Mouse (Mus musculus) kidney, adult 2 months (tissue): ENCODE results near the gene Sult2b1. TPM values are rescaled to one million over a fixed set of nuclear protein-coding genes. Genes with fewer than 3 reads are reported as not detected.

ENCODE experiments used
- DNase-seq: peaks from one replicate; pipeline ENCODE4 v3.0.0; 2021
- H3K27ac ChIP-seq: fragments of 200-500 bp; 2 replicates; pipeline ENCODE4 v1.5.1; 2012; ENCODE audit warnings: low read depth, low read length, control low read depth, inconsistent platforms; ENCODE audit not compliant: insufficient read depth
- H3K27me3 ChIP-seq: fragments of 200-500 bp; replicated peaks from 2 replicates; pipeline ENCODE4 v1.6.1; 2012; ENCODE audit warnings: mild to moderate bottlenecking, moderate library complexity, low read length, inconsistent platforms; ENCODE audit not compliant: control insufficient read depth, insufficient read depth
- H3K36me3 ChIP-seq: fragments of 200-500 bp; 2 replicates; pipeline ENCODE4 v1.6.1; 2012; ENCODE audit warnings: mild to moderate bottlenecking, moderate library complexity, low read length, inconsistent platforms; ENCODE audit not compliant: control insufficient read depth, insufficient read depth
- H3K4me1 ChIP-seq: fragments of 200-500 bp; 2 replicates; pipeline ENCODE4 v1.6.1; 2011; ENCODE audit warnings: low read length; ENCODE audit not compliant: control insufficient read depth, insufficient read depth
- H3K4me3 ChIP-seq: fragments of 200-500 bp; 2 replicates; pipeline ENCODE4 v1.5.1; 2011; ENCODE audit warnings: mild to moderate bottlenecking, low read depth, low read length, control low read depth; ENCODE audit not compliant: insufficient read depth
- CTCF ChIP-seq: fragments of 200-500 bp; conservative IDR thresholded peaks from 2 replicates; pipeline ENCODE4 v1.5.1; 2011; ENCODE audit warnings: low read depth, mild to moderate bottlenecking, control low read depth, low read length, moderate library complexity, mixed read lengths; ENCODE audit not compliant: insufficient read depth, insufficient read length
- POLR2A ChIP-seq: fragments of 200-500 bp; IDR thresholded peaks from one replicate; pipeline ENCODE4 v1.6.1; 2011; ENCODE audit warnings: low read depth, low read length, control low read depth
- WGBS: fragments of 180-500 bp; shearing (Covaris S2); methylation state at CpG from one replicate; pipeline ENCODE4 v1.1.7; 2018; 5-methylcytosine and 5-hydroxymethylcytosine counted together
- polyA plus RNA-seq: library from polyadenylated mRNA; depleted of rRNA; stranded (reverse); fragments of >200 nt; gene quantifications from 2 replicates; pipeline ENCODE4 v1.2.3, GENCODE M21; 2012; rRNA removed

The Sult2b1 gene
- polyA plus RNA-seq, 1 experiment: 6.1 TPM

- H3K4me1 ChIP-seq: peaks cover 4% of the 10 kb centered on the region; the same call in 1 of the 2 replicates
- WGBS: 70% methylated on average over 10 of the region's 10 CpGs
- no peak overlapping the region for H3K4me3 ChIP-seq
- no peaks in the 10 kb centered on the region for H3K36me3 ChIP-seq
- no peaks in the 10 kb centered on the region for H3K27me3 ChIP-seq
- DNase-seq: no peak
- TF ChIP-seq CTCF: no peak
- no peak for TF ChIP-seq POLR2A
- no peak overlapping the region for H3K27ac ChIP-seq
These were observed 98.7 kb downstream of the Sult2b1 start for GRCm38 (mm10) chr7:45685811-45686210.

GRCm38 (mm10) chr7:45683396-45684050 lies 100.9 kb downstream of the Sult2b1 start, which contains the start of gene Ntn5:
TSS of gene Ntn5 (plus strand) at chr7:45684022.
- no peak for DNase-seq
- Histone ChIP-seq H3K4me3 (no peak within 1 kb of the TSS), H3K36me3 (no peaks in the 10 kb centered on the region), H3K4me1 (peaks cover 8% of the 10 kb centered on the region), H3K27ac (no peak within 1 kb of the TSS), H3K27me3 (no peaks in the 10 kb centered on the region)
- TF ChIP-seq CTCF: no peak
- TF ChIP-seq POLR2A: no peak
- 83% methylated on average over 7 of the region's 7 CpGs for whole genome bisulfite sequencing

GRCm38 (mm10) chr7:45682144-45683126 lies 102.0 kb downstream of the Sult2b1 start:
- Histone ChIP-seq H3K27ac (peak overlapping the region; percentile 24; the same call in 1 of the 2 replicates), H3K36me3 (no peaks in the 10 kb centered on the region), H3K4me3 (no peak overlapping the region), H3K4me1 (peaks cover 9% of the 10 kb centered on the region), H3K27me3 (no peaks in the 10 kb centered on the region)
- DNase-seq: peak; percentile 89
- 31% methylated on average over 14 of the region's 14 CpGs for WGBS
- TF ChIP-seq POLR2A (no peak), CTCF (peak; percentile 98; the same call in 1 of the 2 replicates)

- Histone ChIP-seq H3K27me3 (no peaks in the 10 kb centered on the region), H3K27ac (no peak overlapping the region), H3K4me3 (no peak overlapping the region), H3K36me3 (no peaks in the 10 kb centered on the region), H3K4me1 (peaks cover 16% of the 10 kb centered on the region)
- no peak for DNase-seq
- TF ChIP-seq CTCF (no peak), POLR2A (no peak)
- 76% methylated on average over 8 of the region's 8 CpGs for WGBS
These were observed 103.3 kb downstream of the Sult2b1 start for GRCm38 (mm10) chr7:45681046-45681736.

Other genes starting within 250 kb of the Sult2b1 start
- gene Hsd17b14, start 229.8 kb downstream of the Sult2b1 start, polyA plus RNA-seq: 43.9 and 48.3 TPM in 2 replicates
- gene Bcat2, start 214.5 kb downstream of the Sult2b1 start, polyA plus RNA-seq: 185 and 188 TPM in 2 replicates
- gene Fgf21, start 169.2 kb downstream of the Sult2b1 start, polyA plus RNA-seq: not detected in 2 replicates
- 0.05 and 0.11 TPM in 2 replicates for gene Fut1, start 167.4 kb downstream of the Sult2b1 start, polyA plus RNA-seq
- 0.29 and 0.34 TPM in 2 replicates for gene Izumo1, start 162.9 kb downstream of the Sult2b1 start, polyA plus RNA-seq
- 19.9 and 20.4 TPM in 2 replicates for gene Rasip1, start 157.2 kb downstream of the Sult2b1 start, polyA plus RNA-seq
- 2.1 and 2.5 TPM in 2 replicates for gene Mamstr, start 144.7 kb downstream of the Sult2b1 start, polyA plus RNA-seq
- not detected in 2 replicates for gene Fut2, start 118.3 kb downstream of the Sult2b1 start, polyA plus RNA-seq
- gene Ntn5, start 100.6 kb downstream of the Sult2b1 start, polyA plus RNA-seq: 0.09 TPM in 1 of 2 replicates, not detected in the other
- 0.22 and 0.23 TPM in 2 replicates for gene Sec1, start 90.3 kb downstream of the Sult2b1 start, polyA plus RNA-seq
- gene Car11, start 84.8 kb downstream of the Sult2b1 start, polyA plus RNA-seq: 8.1 and 8.3 TPM in 2 replicates
- 106 and 116 TPM in 2 replicates for gene Dbp, start 79.6 kb downstream of the Sult2b1 start, polyA plus RNA-seq
- gene Rpl18, start 69.2 kb downstream of the Sult2b1 start, polyA plus RNA-seq: 955 and 1,014 TPM in 2 replicates
- 57.2 and 68.3 TPM in 2 replicates for gene Sphk2, start 66.7 kb downstream of the Sult2b1 start, polyA plus RNA-seq
- 0.19 and 0.35 TPM in 2 replicates for gene Fam83e, start 63.5 kb downstream of the Sult2b1 start, polyA plus RNA-seq
- 0.15 and 0.28 TPM in 2 replicates for gene Spaca4, start 58.9 kb downstream of the Sult2b1 start, polyA plus RNA-seq
- gene Lmtk3, start 931 bp downstream of the Sult2b1 start, polyA plus RNA-seq: 5.7 and 7.3 TPM in 2 replicates
- gene Cyth2, start 29.9 kb upstream of the Sult2b1 start, polyA plus RNA-seq: 43.3 and 44.7 TPM in 2 replicates
- gene Kcnj14, start 40.1 kb upstream of the Sult2b1 start, polyA plus RNA-seq: 0.28 and 0.31 TPM in 2 replicates
- 12.3 and 12.9 TPM in 2 replicates for gene Grwd1, start 46.3 kb upstream of the Sult2b1 start, polyA plus RNA-seq
- 331 and 358 TPM in 2 replicates for gene Kdelr1, start 88.1 kb upstream of the Sult2b1 start, polyA plus RNA-seq
- gene Grin2d, start 93.7 kb upstream of the Sult2b1 start, polyA plus RNA-seq: 0.45 and 0.50 TPM in 2 replicates
- gene Syngr4, start 112.0 kb upstream of the Sult2b1 start, polyA plus RNA-seq: 0.19 and 0.50 TPM in 2 replicates
- gene Tmem143, start 112.3 kb upstream of the Sult2b1 start, polyA plus RNA-seq: 123 and 143 TPM in 2 replicates
- gene Emp3, start 136.7 kb upstream of the Sult2b1 start, polyA plus RNA-seq: 62.1 and 65.4 TPM in 2 replicates
- 8.6 and 8.9 TPM in 2 replicates for gene Ccdc114, start 139.4 kb upstream of the Sult2b1 start, polyA plus RNA-seq
- gene Abcc6, start 245.6 kb upstream of the Sult2b1 start, polyA plus RNA-seq: 13.2 and 21.1 TPM in 2 replicates
- gene Nomo1, start 249.0 kb upstream of the Sult2b1 start, polyA plus RNA-seq: 36.4 and 36.8 TPM in 2 replicates